Mouse (Mus musculus) monocyte, adult 59 days (primary cell): ENCODE results near the gene Spen. TPM values are rescaled to one million over a fixed set of nuclear protein-coding genes. Genes with fewer than 3 reads are reported as not detected.

ENCODE experiments used
- total RNA-seq, 2 experiments: library from RNA; stranded (reverse); gene quantifications; one replicate each; pipeline ENCODE4 v1.2.4; 2023

The Spen gene
- 100 to 1,000 TPM; 118 to 124 TPM for total RNA-seq

GRCm38 (mm10) chr4:141538408-141539212 is at the start of gene Spen:
Spen (minus strand) TSS chr4:141538597.

GRCm38 (mm10) chr4:141444451-141445327 is 93.7 kb downstream of the Spen start, which contains the start of gene Zbtb17:
Zbtb17 (plus strand) TSS chr4:141444654.

GRCm38 (mm10) chr4:141435974-141436373 is 102.4 kb downstream of the Spen start, which contains the start of gene Srarp:
Srarp (minus strand) TSS chr4:141436105.

GRCm38 (mm10) chr4:141420192-141420829 is 118.1 kb downstream of the Spen start, which contains the start of gene Hspb7:
Hspb7 (plus strand) TSS chr4:141420779.

Other genes with a start within 250 kb of the Spen start
- gene Epha2, start 237.4 kb downstream of the Spen start, total RNA-seq: 1 to 10 TPM; 1.3 to 4.7 TPM
- gene Fam131c, start 170.4 kb downstream of the Spen start, total RNA-seq: not detected
- not detected for gene Clcnka, start 139.9 kb downstream of the Spen start, total RNA-seq
- gene Clcnkb, start 122.6 kb downstream of the Spen start, total RNA-seq: not detected
- not detected for gene Hspb7, start 117.8 kb downstream of the Spen start, total RNA-seq
- gene Srarp, start 102.5 kb downstream of the Spen start, total RNA-seq: not detected
- gene Zbtb17, start 93.9 kb downstream of the Spen start, total RNA-seq: 10 to 100 TPM; 30.7 to 32.9 TPM
- 1 to 10 TPM; 6.3 to 6.5 TPM for gene Fblim1, start 67.5 kb upstream of the Spen start, total RNA-seq
- under 1 TPM in 1 of 2 experiments, not detected in 1; 0.70 TPM for gene Tmem82, start 80.0 kb upstream of the Spen start, total RNA-seq
- gene Slc25a34, start 85.2 kb upstream of the Spen start, total RNA-seq: under 1 TPM; 0.39 to 0.42 TPM
- gene Plekhm2, start 126.3 kb upstream of the Spen start, total RNA-seq: 10 to 100 TPM; 84.6 to 96.6 TPM
- gene Rsc1a1, start 147.0 kb upstream of the Spen start, total RNA-seq: 1 to 10 TPM; 1.6 to 4.5 TPM
- 100 to 1,000 TPM in 1 of 2 experiments, 10 to 100 TPM in 1; 86.3 to 109 TPM for gene Ddi2, start 184.8 kb upstream of the Spen start, total RNA-seq
- gene Agmat, start 208.1 kb upstream of the Spen start, total RNA-seq: not detected